Mouse (Mus musculus) hindbrain, embryonic 16.5 days (tissue): ENCODE measurements around the gene Txn1. TPM values are rescaled to one million over a fixed set of nuclear protein-coding genes. Genes with fewer than 3 reads are reported as not detected.

Experiments
- polyA plus RNA-seq: library from polyadenylated mRNA; unstranded; fragments of >200 nt; fragmentation: Nextera tagmentation; extraction: Ambion mirVana; gene quantifications from 2 replicates; pipeline ENCODE4 v1.2.1, GENCODE M21; 2015

Gene Txn1
- polyA plus RNA-seq, 1 experiment from 2014 or later = 334 TPM

Other genes starting within 250 kb of the Txn1 start
- gene Akap2, start 238.8 kb downstream of the Txn1 start, polyA plus RNA-seq = 11.4 and 13.2 TPM in 2 replicates
- 0.10 and 0.30 TPM in 2 replicates for gene D630039A03Rik, start 40.1 kb downstream of the Txn1 start, polyA plus RNA-seq
- gene Txndc8, start 52.7 kb upstream of the Txn1 start, polyA plus RNA-seq = not detected in 2 replicates